Mouse (Mus musculus) liver, embryonic 13.5 days (tissue): ENCODE data around the gene BC005537. TPM values are rescaled to one million over a fixed set of nuclear protein-coding genes. Genes with fewer than 3 reads are reported as not detected.
"Not testable (repeated sequence)": the region's sequence is repeated elsewhere in the genome, so short reads cannot be mapped to it uniquely, and the experiment has no call there.

Source experiments
- ATAC-seq: fragments of 200-750 bp; cut with Nextera tagmentation; 2 replicates; pipeline ENCODE4 v1.8.0; 2017; ENCODE audit warnings: low read depth, mild to moderate bottlenecking, moderate number of reproducible peaks, moderate library complexity
- DNase-seq: peaks from one replicate; pipeline ENCODE4 v3.0.0; 2022
- H3K27ac ChIP-seq: fragments of 300-500 bp; sonication (generic); 2 replicates; pipeline ENCODE4 v1.5.1; 2015; ENCODE audit warnings: moderate library complexity, mild to moderate bottlenecking, inconsistent platforms
- H3K27me3 ChIP-seq: fragments of 300-500 bp; sonication (generic); 2 replicates; pipeline ENCODE4 v1.6.1; 2015; ENCODE audit warnings: mild to moderate bottlenecking, inconsistent platforms
- H3K36me3 ChIP-seq: fragments of 300-500 bp; sonication (generic); 2 replicates; pipeline ENCODE4 v1.6.1; 2015; ENCODE audit warnings: mild to moderate bottlenecking, inconsistent platforms
- H3K4me1 ChIP-seq: fragments of 300-500 bp; sonication (generic); replicated peaks from 2 replicates; pipeline ENCODE4 v1.6.1; 2015; ENCODE audit warnings: inconsistent platforms
- H3K4me2 ChIP-seq: fragments of 300-500 bp; sonication (generic); 2 replicates; pipeline ENCODE4 v1.6.1; 2015; ENCODE audit warnings: inconsistent platforms, mild to moderate bottlenecking, moderate library complexity
- H3K4me3 ChIP-seq: fragments of 300-500 bp; sonication (generic); replicated peaks from 2 replicates; pipeline ENCODE4 v1.5.1; 2015; ENCODE audit warnings: mild to moderate bottlenecking, inconsistent platforms
- H3K9ac ChIP-seq: fragments of 300-500 bp; sonication (generic); 2 replicates; pipeline ENCODE4 v1.6.1; 2015; ENCODE audit warnings: mild to moderate bottlenecking, inconsistent platforms
- H3K9me3 ChIP-seq: fragments of 300-500 bp; sonication (generic); replicated peaks from 2 replicates; pipeline ENCODE4 v1.6.1; 2016; ENCODE audit warnings: inconsistent platforms
- WGBS: fragments of 180-500 bp; shearing (Covaris S2); methylation state at CpG from one replicate; pipeline ENCODE4 v1.1.7; 2015; ENCODE audit not compliant: insufficient replicate concordance; 5-methylcytosine and 5-hydroxymethylcytosine counted together
- polyA plus RNA-seq: library from polyadenylated mRNA; unstranded; fragments of >200 nt; fragmentation: Nextera tagmentation; extraction: Ambion mirVana; gene quantifications from 2 replicates; pipeline ENCODE4 v1.2.1, GENCODE M21; 2015

Gene BC005537
- polyA plus RNA-seq, 1 experiment from 2014 or later, result 9.6 TPM

DNA sequence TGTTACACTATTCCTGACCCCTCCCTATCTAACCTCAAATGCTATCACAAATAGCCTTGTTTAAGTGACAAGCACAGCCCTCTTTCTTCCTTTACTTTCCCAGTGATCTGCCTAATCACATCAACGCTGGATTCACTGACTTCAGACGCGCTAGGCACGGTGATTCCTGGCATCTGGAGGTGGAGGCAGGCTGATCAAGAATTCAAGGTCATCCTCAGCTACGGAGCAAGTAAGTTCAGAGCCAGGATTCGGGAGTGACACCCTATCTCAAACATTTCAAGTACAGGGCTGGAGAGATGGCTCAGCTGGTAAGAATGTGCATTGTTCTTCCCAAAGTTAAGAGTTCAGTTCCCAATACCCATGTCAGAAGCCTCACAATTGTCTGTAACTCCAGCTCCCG is 24.7 kb downstream of the BC005537 start:
- 78% methylated on average over 7 of the region's 7 CpGs for WGBS
- no peak overlapping the region for H3K9ac ChIP-seq
- H3K36me3 ChIP-seq, result no peaks in the 10 kb centered on the region
- no peak overlapping the region for H3K27ac ChIP-seq
- ATAC-seq (no peak), DNase-seq (no peak)
- H3K9me3 ChIP-seq, result no peaks in the 10 kb centered on the region
- no peaks in the 10 kb centered on the region for H3K27me3 ChIP-seq
- H3K4me3 ChIP-seq, result no peak overlapping the region
- peaks cover 9% of the 10 kb centered on the region for H3K4me1 ChIP-seq
- no peak overlapping the region for H3K4me2 ChIP-seq

DNA sequence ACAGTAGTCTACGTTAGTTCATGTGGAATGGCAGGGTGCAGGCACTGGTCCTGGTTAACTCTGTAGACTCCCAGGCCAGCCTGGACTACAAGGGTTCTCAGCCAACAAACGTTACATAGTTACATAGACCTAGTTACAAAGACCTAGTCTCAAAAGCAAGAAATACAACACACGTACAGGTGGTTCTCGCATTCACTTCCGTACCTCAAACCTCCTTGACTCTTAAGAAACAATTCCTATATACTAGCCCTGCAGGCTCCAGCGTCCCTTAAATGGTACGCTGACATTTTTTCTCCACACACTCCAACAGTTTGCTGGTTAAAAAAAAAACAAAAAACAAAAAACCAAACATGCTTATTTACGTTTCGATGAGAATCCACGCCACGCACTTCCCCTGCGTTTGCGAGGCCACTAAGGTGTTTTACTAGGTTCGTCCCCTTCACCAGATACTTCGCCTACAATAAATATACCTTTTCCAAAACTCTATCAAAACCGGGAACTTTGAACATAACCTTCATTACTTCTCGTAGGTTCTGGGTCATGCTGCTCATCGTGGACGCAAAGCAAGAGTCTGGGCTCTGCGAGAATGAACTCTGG is 29.4 kb downstream of the BC005537 start:
- peak overlapping the region; percentile 96 for H3K27ac ChIP-seq
- H3K4me1 ChIP-seq, result peaks cover 42% of the 10 kb centered on the region
- no peaks in the 10 kb centered on the region for H3K9me3 ChIP-seq
- peaks cover 9% of the 10 kb centered on the region for H3K36me3 ChIP-seq
- WGBS, result 1% methylated on average over 20 of the region's 20 CpGs
- ATAC-seq (peak; percentile 10; the same call in 1 of the 2 replicates), DNase-seq (no peak)
- peak overlapping the region; percentile 97 for H3K9ac ChIP-seq
- peak overlapping the region; percentile 82 for H3K4me2 ChIP-seq
- no peaks in the 10 kb centered on the region for H3K27me3 ChIP-seq
- peak overlapping the region; percentile 97 for H3K4me3 ChIP-seq

DNA sequence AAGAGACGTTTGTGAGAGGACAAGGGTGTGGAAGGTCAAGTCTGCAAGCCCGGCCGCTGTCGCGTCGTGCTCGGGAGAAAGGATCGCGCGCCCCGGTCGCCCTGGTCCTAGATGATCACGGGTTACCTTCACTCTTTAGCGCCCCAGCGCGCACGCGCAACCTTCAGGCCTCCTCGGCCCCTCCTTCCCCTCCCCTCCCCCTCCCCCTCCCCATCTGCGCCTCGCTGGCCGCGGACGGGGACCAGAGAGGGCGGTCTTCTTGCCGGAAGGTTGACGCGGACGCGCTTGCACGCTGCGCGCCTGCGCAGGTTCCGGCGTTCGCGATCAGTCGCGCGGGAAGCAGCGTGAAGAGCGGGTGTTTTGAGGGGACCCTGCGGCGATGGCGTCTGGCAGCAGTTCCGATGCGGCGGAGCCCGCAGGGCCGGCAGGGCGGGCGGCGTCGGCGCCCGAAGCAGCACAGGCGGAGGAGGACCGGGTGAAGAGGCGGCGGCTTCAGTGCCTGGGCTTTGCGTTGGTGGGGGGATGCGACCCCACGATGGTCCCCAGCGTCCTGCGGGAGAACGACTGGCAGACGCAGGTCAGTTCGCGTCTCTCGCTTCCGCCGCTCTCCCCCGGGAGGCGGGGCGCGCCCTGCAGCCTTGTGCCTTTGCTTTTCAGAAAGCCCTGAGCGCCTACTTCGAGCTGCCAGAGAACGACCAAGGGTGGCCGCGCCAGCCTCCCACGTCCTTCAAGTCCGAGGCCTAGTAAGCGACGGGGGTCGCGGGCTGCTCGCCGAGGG is 30.1 kb downstream of the BC005537 start, which contains the start of the genes Acot13 and Tdp2:
TSS of gene Acot13 (minus strand) at position 188 of the 778 bp plus-strand sequence.
TSS of gene Tdp2 (plus strand) at position 327 of the 778 bp plus-strand sequence.
- peak within 1 kb of the TSS; percentile 82 for H3K4me2 ChIP-seq

DNA sequence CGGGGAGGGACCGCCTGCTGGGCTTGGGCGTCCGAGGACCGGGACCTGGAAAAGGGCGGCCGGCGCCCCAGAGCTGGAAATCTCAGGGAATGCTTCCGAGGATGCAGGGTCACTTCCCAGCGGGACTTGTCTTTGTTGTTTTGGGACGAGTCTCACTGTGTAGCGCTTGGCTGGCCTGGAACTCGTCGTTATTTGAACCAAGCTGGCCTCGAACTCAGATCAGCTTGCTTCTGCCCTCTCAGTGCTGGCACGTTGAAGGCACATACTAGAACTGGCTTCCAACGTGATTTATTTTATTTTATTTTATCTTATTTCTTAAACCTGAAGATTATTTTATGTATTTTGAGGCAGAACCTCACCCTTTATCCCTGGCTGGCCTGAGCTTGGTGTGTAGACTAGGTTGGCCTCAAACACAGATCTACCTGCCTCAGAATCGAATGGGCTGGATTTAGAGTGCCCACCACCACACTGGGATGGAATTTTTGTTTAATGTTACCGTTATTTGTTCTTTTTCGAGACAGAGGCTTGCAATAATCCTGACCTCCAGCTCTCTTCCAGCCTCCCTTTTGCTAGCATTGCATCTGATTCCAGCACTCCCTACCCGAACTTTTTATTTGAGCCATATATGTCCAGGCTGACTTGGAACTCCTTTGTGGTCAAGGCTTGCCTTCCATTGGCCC is 30.8 kb downstream of the BC005537 start:
- no peak; the same call in 1 of the 2 replicates for ATAC-seq
- Histone ChIP-seq H3K4me3 (peak overlapping the region; percentile 97), H3K27ac (peak overlapping the region; percentile 96), H3K9me3 (no peaks in the 10 kb centered on the region), H3K4me1 (peaks cover 44% of the 10 kb centered on the region), H3K27me3 (no peaks in the 10 kb centered on the region), H3K4me2 (peak overlapping the region; percentile 82), H3K9ac (peak overlapping the region; percentile 97), H3K36me3 (peaks cover 14% of the 10 kb centered on the region)
- WGBS, result 2% methylated on average over 21 of the region's 21 CpGs
- no peak for DNase-seq

More for the DNA sequence above, 30.1 kb downstream of the BC005537 start, which contains the start of the genes Acot13 and Tdp2:
- peak within 1 kb of the TSS; percentile 97 for H3K9ac ChIP-seq
- no peaks in the 10 kb centered on the region for H3K9me3 ChIP-seq
- no peaks in the 10 kb centered on the region for H3K27me3 ChIP-seq
- DNase-seq (peak; percentile 94), ATAC-seq (peak; percentile 94)
- H3K4me1 ChIP-seq, result peaks cover 44% of the 10 kb centered on the region
- H3K27ac ChIP-seq, result peak within 1 kb of the TSS; percentile 96
- H3K36me3 ChIP-seq, result peaks cover 11% of the 10 kb centered on the region
- under 1% methylated on average over 90 of the region's 90 CpGs for WGBS
- H3K4me3 ChIP-seq, result peak within 1 kb of the TSS; percentile 97

DNA sequence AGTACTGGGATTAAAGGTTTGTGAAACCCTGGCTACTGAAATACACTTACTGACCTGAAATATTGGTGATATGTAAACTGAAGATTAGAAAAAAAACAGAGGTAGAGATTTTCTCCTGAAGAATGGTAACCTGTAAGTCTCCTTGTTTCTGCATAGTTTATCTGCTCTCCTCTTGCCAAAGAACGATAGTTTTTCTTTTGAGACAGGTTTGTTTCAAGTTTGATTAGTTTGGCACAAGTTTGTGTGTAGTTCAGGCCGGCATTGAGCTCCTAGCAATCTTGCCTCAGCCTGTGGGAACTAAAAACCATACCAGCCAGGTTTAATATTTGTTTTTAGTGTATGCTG is 31.3 kb downstream of the BC005537 start:
- Histone ChIP-seq H3K9ac (peak overlapping the region; percentile 97), H3K4me2 (peak overlapping the region; percentile 82), H3K36me3 (peaks cover 19% of the 10 kb centered on the region), H3K4me1 (peaks cover 44% of the 10 kb centered on the region), H3K9me3 (no peaks in the 10 kb centered on the region), H3K27ac (peak overlapping the region; percentile 96; the same call in 1 of the 2 replicates), H3K27me3 (no peaks in the 10 kb centered on the region), H3K4me3 (peak overlapping the region; percentile 97)
- no peak for ATAC-seq
- DNase-seq, result no peak
- WGBS, result 47% methylated on average over 2 of the region's 2 CpGs

DNA sequence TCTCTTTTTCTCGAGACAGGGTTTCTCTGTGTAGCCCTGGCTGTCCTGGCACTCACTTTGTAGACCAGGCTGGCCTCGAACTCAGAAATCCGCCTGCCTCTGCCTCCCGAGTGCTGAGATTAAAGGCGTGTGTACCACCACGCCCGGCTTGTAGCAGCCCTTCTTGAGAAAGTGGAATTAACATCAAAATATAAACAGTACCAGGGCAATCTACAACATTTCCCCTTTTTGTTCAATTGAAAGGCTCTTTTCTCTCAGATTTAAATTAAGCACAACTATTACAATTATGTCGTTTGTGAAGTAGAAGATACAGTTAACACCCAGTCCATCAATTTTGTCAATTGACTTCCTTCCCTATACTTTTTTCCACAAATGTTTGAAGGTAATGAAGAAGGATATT is 36.3 kb downstream of the BC005537 start:
- not testable (repeated sequence) for H3K4me2 ChIP-seq, H3K9me3 ChIP-seq, ATAC-seq, H3K27ac ChIP-seq, H3K9ac ChIP-seq, H3K4me3 ChIP-seq, H3K27me3 ChIP-seq, DNase-seq
- Histone ChIP-seq H3K36me3 (peaks cover 48% of the 10 kb centered on the region), H3K4me1 (peaks cover 32% of the 10 kb centered on the region)
- WGBS, result 82% methylated on average over 8 of the region's 8 CpGs

DNA sequence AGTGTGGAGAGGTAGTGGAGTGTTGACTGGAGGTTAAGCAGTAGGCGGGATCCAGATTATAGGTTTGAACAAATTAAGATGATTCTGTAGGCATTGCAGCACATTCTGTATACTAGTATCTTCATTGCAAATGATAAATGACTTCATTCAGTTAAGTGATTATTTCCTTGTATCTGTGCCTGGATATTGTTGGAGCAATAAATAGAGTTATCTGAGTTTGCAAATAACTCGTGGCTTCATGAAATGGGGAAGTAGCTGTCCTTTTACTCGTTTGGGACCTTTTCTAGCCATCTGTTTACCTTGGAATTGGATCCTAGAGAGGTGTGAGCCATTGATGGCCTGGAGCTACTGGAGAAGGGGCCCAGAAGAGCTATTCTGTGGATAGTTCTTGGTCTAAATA is 38.4 kb downstream of the BC005537 start:
- Histone ChIP-seq H3K27me3 (no peaks in the 10 kb centered on the region), H3K9me3 (no peaks in the 10 kb centered on the region), H3K27ac (no peak overlapping the region), H3K4me3 (no peak overlapping the region), H3K36me3 (peaks cover 45% of the 10 kb centered on the region), H3K9ac (no peak overlapping the region), H3K4me2 (no peak overlapping the region), H3K4me1 (peaks cover 15% of the 10 kb centered on the region)
- DNase-seq (no peak), ATAC-seq (no peak)
- WGBS, result 41% methylated on average over 3 of the region's 3 CpGs

DNA sequence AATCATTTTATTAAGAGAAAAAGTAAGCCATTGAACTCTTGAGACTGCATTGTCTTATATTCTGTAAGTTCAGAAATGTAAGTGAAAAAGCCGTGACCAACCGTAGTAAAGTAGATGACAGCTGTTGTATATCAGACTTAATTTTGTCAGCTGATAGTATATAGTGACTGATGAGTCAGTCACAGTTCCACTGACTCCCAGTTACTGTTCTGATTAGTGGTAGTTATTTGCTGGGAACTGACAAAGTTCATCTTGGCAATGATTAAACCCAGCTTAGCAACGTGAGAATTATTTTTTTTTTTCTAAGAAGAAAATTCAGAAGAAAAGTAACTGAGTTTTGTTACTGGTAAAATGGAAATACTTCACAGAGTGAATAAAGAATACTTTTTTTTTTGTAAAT is 40.2 kb downstream of the BC005537 start:
- peaks cover 13% of the 10 kb centered on the region for H3K4me1 ChIP-seq
- WGBS, result 75% methylated on average over 3 of the region's 3 CpGs
- H3K9me3 ChIP-seq, result no peaks in the 10 kb centered on the region
- peaks cover 36% of the 10 kb centered on the region for H3K36me3 ChIP-seq
- peaks cover 2% of the 10 kb centered on the region; the same call in 1 of the 2 replicates for H3K27me3 ChIP-seq
- no peak overlapping the region for H3K4me3 ChIP-seq
- H3K27ac ChIP-seq, result no peak overlapping the region
- ATAC-seq, result no peak
- DNase-seq, result no peak
- H3K9ac ChIP-seq, result no peak overlapping the region
- no peak overlapping the region for H3K4me2 ChIP-seq

DNA sequence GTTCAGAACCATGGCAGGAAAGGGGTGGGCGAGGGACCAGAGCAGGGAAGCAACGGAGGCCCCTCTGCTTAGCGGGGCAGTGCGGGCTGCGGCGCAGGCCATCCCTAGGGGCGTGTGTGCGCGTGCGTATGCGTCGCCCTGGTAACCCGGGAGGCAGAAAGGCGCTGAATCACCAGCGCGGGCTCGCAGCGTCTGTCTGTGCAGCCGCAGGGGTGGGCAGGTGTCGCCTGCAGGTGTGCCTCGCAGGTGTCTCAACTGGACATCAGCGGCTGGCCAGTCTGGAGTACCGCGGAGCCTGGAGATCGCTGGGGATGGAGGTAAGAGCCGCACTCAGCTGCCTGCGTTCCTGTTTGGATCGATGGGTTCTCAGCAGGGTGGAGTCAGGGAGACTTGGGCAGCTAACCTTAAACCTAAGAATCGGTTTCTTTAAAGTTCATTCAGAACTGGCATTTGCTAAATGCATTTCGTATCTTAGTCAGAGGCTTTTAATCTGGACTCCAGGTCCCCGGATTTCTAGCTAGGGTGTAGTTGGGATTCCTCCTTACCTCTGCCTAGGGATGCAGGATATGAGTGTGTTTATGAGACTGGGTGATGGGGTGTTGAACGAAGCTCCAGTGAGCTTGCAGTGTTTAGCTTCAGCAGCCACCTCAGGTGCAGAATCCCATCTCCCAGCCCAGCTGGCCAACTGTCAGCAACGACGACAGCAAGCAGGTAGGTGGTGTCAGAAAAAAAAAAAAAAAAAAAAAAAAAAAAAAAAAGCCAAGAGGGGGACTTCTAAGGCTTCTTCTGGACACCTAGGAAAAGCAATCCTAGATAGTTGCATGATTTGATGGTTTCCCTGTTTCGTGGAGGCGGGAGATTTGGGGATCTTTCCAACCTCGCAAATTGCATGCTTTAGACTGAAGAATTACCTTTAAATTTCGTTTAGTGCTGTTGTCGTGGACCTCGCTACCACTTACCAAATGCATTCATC is 43.8 kb downstream of the BC005537 start, which contains the start of gene D130043K22Rik:
TSS of gene D130043K22Rik (plus strand) at position 153 of the 973 bp plus-strand sequence.
- Histone ChIP-seq H3K4me2 (peak within 1 kb of the TSS; percentile 66), H3K9me3 (no peaks in the 10 kb centered on the region), H3K4me3 (peak within 1 kb of the TSS; percentile 50), H3K27ac (no peak within 1 kb of the TSS), H3K36me3 (peaks cover 10% of the 10 kb centered on the region), H3K27me3 (peaks cover 2% of the 10 kb centered on the region; the same call in 1 of the 2 replicates), H3K9ac (peak within 1 kb of the TSS; percentile 8; the same call in 1 of the 2 replicates), H3K4me1 (peaks cover 9% of the 10 kb centered on the region)
- DNase-seq (peak; percentile 22), ATAC-seq (peak; percentile 65)
- 17% methylated on average over 40 of the region's 40 CpGs for WGBS

DNA sequence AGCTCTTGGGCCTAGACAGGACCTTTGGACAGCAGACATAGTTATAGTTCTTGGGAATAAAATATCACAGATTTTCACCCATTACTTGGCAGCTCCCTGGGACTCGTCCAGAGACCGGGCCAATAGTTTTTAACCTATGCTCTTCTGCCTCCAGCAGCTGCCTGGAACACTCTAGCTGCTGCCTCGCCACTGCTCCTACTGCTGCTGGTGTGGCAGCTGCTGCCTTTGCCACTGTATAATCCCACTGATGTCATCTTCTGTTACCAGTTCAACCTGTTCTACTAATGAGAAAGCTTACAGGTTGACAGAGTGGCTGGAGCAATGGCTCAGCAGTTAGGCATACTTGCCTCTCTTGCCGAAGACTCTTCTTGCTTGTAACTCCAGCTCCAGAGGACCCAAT is 47.9 kb downstream of the BC005537 start:
- Histone ChIP-seq H3K36me3 (no peaks in the 10 kb centered on the region), H3K9me3 (no peaks in the 10 kb centered on the region), H3K4me1 (peaks cover 9% of the 10 kb centered on the region), H3K4me2 (no peak overlapping the region), H3K27me3 (peaks cover 2% of the 10 kb centered on the region; the same call in 1 of the 2 replicates), H3K9ac (no peak overlapping the region), H3K4me3 (no peak overlapping the region), H3K27ac (no peak overlapping the region)
- no peak for ATAC-seq
- 76% methylated on average over 4 of the region's 4 CpGs for WGBS
- no peak for DNase-seq
